Mouse (Mus musculus) heart, postnatal 0 days (tissue): ENCODE data around the gene Uvrag.

Experiments used
- CTCF ChIP-seq: IDR thresholded peaks from 2 replicates; pipeline ENCODE4 v1.5.1; 2016; ENCODE audit warnings: antibody characterized with exemption, control low read depth, low read depth
- EP300 ChIP-seq: IDR thresholded peaks from 2 replicates; pipeline ENCODE4 v1.6.1; 2016; ENCODE audit warnings: antibody characterized with exemption, low read depth

DNA sequence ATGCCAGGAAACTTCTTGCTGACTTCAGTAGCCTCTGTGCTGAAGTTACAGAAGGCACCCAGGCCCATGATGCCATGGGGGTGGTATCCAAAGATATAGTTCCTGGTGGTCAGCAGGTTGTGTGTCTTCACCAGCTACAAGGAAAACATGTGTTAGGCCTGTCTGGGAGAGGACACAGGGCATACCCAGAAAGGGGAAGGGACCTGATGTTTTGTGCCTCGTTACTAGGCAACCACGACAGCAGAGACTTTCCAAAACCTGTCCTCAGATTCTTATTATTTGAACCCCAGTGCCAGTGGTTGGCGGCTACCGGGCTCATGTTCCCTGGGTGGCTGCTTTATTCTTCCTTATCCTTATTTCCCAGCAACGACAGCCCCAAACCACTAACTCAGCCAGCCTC, 18.0 kb upstream of the Uvrag start:
- TF ChIP-seq EP300 (no peak), CTCF (no peak)
